Mouse (Mus musculus) adrenal gland, adult 8-10 months (tissue): ENCODE data around the gene Large2. TPM values are rescaled to one million over a fixed set of nuclear protein-coding genes. Genes with fewer than 3 reads are reported as not detected.

Experiments used
- DNase-seq: peaks from one replicate; pipeline ENCODE4 v3.0.0; 2022
- microRNA-seq, 2 experiments: library from miRNA; unstranded; fragments of <30 nt; microRNA quantifications; one replicate each; pipeline ENCODE4 v1.2.0; 2022
- total RNA-seq, 4 experiments: library from RNA; stranded (reverse); gene quantifications; 2 replicates each; pipeline ENCODE4 v1.2.4; 2022

Gene Large2
- total RNA-seq, 4 experiments from 2014 or later, result 0.40 to 4.6 (median 2.1) TPM

DNA sequence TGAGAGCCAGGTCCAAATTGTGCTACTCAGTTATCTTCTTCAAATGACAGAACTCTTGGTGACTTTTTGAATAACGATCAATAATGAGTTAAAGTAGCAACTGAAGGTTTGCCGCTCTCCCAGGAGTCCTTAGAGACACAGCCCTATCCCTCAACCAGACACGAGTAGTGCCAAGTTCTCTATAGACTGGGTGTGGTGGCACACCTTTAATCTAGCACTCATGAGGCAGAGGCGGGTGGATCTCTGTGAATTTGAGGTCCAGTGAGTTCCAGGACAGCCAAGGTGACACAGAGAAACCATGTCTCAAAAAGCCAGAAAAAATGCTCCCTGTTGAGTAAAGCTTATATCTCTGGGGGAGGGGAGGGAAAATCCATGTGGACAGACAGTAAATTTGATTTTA lies 47.1 kb downstream of the Large2 start:
- no peak for DNase-seq

DNA sequence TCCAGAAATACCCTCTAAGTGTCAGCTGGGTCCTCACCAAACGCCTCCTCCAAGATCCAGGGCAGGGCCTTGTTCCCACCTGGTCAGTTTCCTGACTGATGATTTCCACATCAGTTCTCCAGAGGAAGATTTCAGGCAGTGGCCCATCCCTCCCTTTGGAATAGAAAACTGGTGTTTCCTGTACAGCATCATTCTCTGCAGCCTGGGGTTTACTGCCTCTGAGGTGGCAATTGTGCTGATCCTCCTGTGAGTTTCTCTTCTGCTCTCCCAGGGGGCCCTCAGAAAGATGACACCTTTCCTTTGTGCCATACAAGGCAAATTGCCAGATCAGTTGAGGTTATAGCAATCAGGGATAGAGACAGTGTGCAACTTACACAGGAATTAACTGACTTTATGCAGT lies 48.4 kb downstream of the Large2 start:
- no peak for DNase-seq

DNA sequence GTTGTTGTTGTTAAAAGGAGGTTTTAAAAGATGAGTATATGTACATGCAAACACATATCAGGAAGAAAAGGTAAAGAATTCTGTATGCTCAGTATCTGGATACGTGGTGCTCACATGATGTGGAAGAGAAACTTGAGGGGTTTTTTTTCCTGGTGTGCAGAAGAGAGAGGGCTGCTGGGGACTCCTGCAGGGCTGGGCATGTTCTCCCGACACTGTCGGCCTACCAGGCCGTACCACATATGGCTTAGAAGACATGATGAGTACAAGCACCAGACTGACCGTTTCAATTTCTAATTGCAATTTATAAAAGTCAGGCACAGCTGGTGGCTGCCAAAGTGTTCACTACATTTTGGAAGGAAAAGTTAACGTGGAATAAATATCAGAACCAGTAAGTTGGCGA lies 49.0 kb downstream of the Large2 start:
- no peak for DNase-seq

DNA sequence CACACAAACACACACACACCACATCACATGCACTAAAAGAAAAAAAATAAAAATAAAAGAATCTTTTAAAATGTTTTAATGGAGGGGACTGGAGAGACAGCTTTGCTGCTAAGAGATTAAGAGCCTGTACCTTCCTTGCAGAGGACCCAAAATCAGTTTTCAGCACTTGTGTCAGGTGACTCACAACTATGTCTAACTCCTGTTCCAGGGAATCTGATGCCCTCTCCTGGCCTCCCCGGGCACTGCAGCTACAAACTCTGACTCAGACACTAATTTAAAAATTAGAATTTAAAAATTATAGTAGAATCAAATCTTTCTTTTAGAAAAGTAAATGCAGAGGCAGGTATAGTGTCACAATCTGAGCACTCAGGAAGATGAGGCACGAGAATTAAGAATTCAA lies 52.0 kb downstream of the Large2 start:
- DNase-seq, result no peak

DNA sequence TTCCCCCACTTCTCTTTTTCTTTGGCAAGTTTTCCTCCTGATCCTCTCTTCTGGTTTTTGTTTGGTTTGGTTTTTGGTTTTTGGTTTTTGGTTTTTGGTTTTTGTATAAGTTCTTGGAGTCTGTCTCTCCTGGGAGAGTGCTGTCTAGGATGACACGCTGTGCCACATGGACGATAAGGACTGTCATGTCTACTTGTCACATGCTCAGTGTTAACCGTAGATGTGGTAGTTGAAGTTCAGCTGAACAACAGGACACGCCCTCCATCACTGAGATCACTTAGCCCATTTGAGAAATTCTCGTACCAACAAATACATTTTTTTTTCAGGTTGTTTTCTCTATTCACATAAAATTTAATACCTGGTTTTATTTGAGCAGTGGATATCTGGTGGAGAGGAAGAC lies 57.4 kb downstream of the Large2 start:
- no peak for DNase-seq

DNA sequence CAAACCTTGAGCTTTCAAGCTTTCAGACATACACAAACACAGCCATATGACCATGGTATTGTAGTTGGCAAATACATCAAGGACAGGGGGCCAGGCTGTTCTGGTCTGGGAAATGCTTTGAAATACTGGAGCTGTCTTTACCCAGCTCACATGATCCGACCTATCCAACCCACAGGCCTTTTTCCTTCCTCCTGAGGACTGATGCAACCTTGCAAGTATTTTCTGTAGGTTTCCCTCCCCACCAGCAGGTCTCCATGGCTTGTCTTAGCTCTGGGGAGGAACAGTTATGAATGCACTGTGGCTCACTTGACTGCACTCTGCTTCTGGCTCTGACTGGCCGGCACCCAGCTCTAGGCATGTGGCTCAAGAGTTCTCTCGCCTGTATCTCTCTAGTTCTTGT lies 58.0 kb downstream of the Large2 start:
- no peak for DNase-seq

Small RNA genes within 50 kb of the gene (microRNA-seq; reads per million reads assigned to microRNA genes)
- 0.17 to 0.18 reads per million in 2 experiments for gene Mir7000

Other genes with a start within 250 kb of the Large2 start
- gene Pex16, start 193 bp downstream of the Large2 start, total RNA-seq, result 100 to 1,000 TPM in 2 of 4 experiments, 10 to 100 TPM in 2; 63.1 to 281 (median 138) TPM
- 10 to 100 TPM in 2 of 4 experiments, 1 to 10 TPM in 2; 8.0 to 18.6 (median 10.3) TPM for gene 1700029I15Rik, start 7.7 kb upstream of the Large2 start, total RNA-seq
- gene Mapk8ip1, start 26.4 kb upstream of the Large2 start, total RNA-seq, result 10 to 100 TPM; 34.6 to 43.3 (median 38.7) TPM
- 10 to 100 TPM; 44.0 to 57.9 (median 47.5) TPM for gene Cry2, start 59.2 kb upstream of the Large2 start, total RNA-seq
- gene Slc35c1, start 85.7 kb upstream of the Large2 start, total RNA-seq, result 10 to 100 TPM; 15.7 to 24.0 (median 19.6) TPM
- 10 to 100 TPM; 10.3 to 25.3 (median 16.5) TPM for gene Chst1, start 224.8 kb upstream of the Large2 start, total RNA-seq